16 mouse cellular contexts compared by ENCODE assay signal in the genomic region with DNA sequence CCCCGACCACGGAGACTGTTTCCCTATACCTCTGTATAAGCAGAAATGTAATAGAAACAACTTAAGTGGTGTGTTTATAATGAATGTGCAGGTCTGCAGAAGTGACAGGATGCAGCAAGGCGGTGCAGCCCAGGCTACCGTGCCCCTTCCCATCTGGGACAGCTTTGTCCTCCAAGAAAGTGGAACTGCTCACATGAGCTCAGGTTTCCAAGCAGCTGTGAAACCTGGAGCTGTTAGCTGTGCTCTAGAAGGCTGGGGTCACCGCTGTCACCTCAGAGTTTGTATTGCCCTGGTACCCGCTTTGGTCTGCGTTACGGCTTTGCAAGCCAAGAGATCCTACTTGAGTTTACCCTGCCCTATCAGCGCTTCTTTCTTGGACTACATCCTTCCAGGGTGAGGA.
DNase-seq lines count a peak whose midpoint lies in the region; ATAC-seq lines count a peak whose summit lies in the region.
"Had no signal": no experiment of that assay in that cellular context is flagged by ENCODE, and none has a peak within 500 bp of the region (broad histone marks: within the 10 kb centered on the region; RNA-seq: fewer than 3 reads in every experiment).

No protein-coding gene starts in this region.

- WGBS in embryonic facial prominence, embryonic 11.5 days, result 60% methylated on average over 9 of the region's 9 CpGs
- WGBS in embryonic facial prominence, embryonic 10.5 days, result 69% methylated on average over 9 of the region's 9 CpGs
- WGBS in kidney, embryonic 16.5 days, result 39% methylated on average over 9 of the region's 9 CpGs
- WGBS in limb, embryonic 11.5 days, result 57% methylated on average over 9 of the region's 9 CpGs

- H3K4me1 ChIP-seq in embryonic facial prominence, embryonic 11.5 days (ENCODE audit: control insufficient read depth, insufficient read depth, low read length), result no peaks in the 10 kb centered on the region
- H3K4me1 ChIP-seq in embryonic facial prominence, embryonic 10.5 days, result peaks cover 7% of the 10 kb centered on the region
- no peaks in the 10 kb centered on the region; the same call in 1 of the 2 replicates for H3K4me1 ChIP-seq in kidney, embryonic 16.5 days (ENCODE audit: insufficient read depth, low read length)
- H3K4me1 ChIP-seq in limb, embryonic 11.5 days (ENCODE audit: control insufficient read depth, insufficient read depth, low read length), result no peaks in the 10 kb centered on the region
- H3K4me1 ChIP-seq: forebrain, embryonic 15.5 days; heart, embryonic 13.5 days; hindbrain, embryonic 15.5 days had no signal

- H3K9me3 ChIP-seq in embryonic facial prominence, embryonic 11.5 days (replicated peaks; ENCODE audit: control insufficient read depth, low read length), result no peaks in the 10 kb centered on the region
- no peaks in the 10 kb centered on the region for H3K9me3 ChIP-seq in embryonic facial prominence, embryonic 10.5 days
- H3K9me3 ChIP-seq in kidney, embryonic 16.5 days (ENCODE audit: low read length), result no peaks in the 10 kb centered on the region
- H3K9me3 ChIP-seq in limb, embryonic 11.5 days (ENCODE audit: control insufficient read depth, low read length), result no peaks in the 10 kb centered on the region
- H3K9me3 ChIP-seq: embryonic facial prominence, embryonic 12.5 days; forebrain, embryonic 15.5 days; heart, embryonic 13.5 days; hindbrain, embryonic 15.5 days had no signal

- no peak for ATAC-seq in embryonic facial prominence, embryonic 11.5 days (replicated peaks; ENCODE audit: insufficient number of reproducible peaks, low FRiP score, low TSS enrichment, low read depth)
- peak; percentile 57 for ATAC-seq in kidney, embryonic 16.5 days (ENCODE audit: low FRiP score, low TSS enrichment)
- ATAC-seq in limb, embryonic 11.5 days (ENCODE audit: insufficient number of reproducible peaks, low FRiP score, low TSS enrichment, low read depth), result 0 out of 2 replicates have a peak, but pooled peaks have one; percentile 67
- ATAC-seq: forebrain, embryonic 15.5 days had no signal

- H3K9ac ChIP-seq in embryonic facial prominence, embryonic 11.5 days (replicated peaks; ENCODE audit: low read length), result no peak overlapping the region
- no peak overlapping the region for H3K9ac ChIP-seq in kidney, embryonic 16.5 days (replicated peaks; ENCODE audit: low read length)
- no peak overlapping the region for H3K9ac ChIP-seq in limb, embryonic 11.5 days (ENCODE audit: low read length)
- H3K9ac ChIP-seq: embryonic facial prominence, embryonic 12.5 days; forebrain, embryonic 15.5 days; heart, embryonic 13.5 days; hindbrain, embryonic 15.5 days had no signal

- H3K4me2 ChIP-seq in embryonic facial prominence, embryonic 11.5 days (ENCODE audit: low read depth, low read length), result no peak overlapping the region
- no peak overlapping the region for H3K4me2 ChIP-seq in kidney, embryonic 16.5 days (replicated peaks; ENCODE audit: low read depth, low read length)
- H3K4me2 ChIP-seq in limb, embryonic 11.5 days (ENCODE audit: low read depth, severe bottlenecking), result no peak overlapping the region
- H3K4me2 ChIP-seq: embryonic facial prominence, embryonic 12.5 days; forebrain, embryonic 15.5 days; heart, embryonic 13.5 days; hindbrain, embryonic 15.5 days had no signal

- no peaks in the 10 kb centered on the region for H3K27me3 ChIP-seq in embryonic facial prominence, embryonic 11.5 days (ENCODE audit: control insufficient read depth, insufficient read depth, low read length)
- H3K27me3 ChIP-seq in embryonic facial prominence, embryonic 10.5 days (replicated peaks; ENCODE audit: low read depth, poor library complexity, severe bottlenecking), result no peaks in the 10 kb centered on the region
- H3K27me3 ChIP-seq in kidney, embryonic 16.5 days (ENCODE audit: insufficient read depth, low read length), result no peaks in the 10 kb centered on the region
- no peaks in the 10 kb centered on the region for H3K27me3 ChIP-seq in limb, embryonic 11.5 days (ENCODE audit: control insufficient read depth, insufficient read depth, low read length)
- H3K27me3 ChIP-seq: embryonic facial prominence, embryonic 12.5 days; forebrain, embryonic 15.5 days; heart, embryonic 13.5 days; hindbrain, embryonic 15.5 days had no signal

- peak; percentile 29 for DNase-seq in embryonic facial prominence, embryonic 11.5 days (ENCODE audit: low spot score)
- DNase-seq in embryonic facial prominence, embryonic 10.5 days (ENCODE audit: low spot score), result no peak
- no peak for DNase-seq in kidney, postnatal 36 days
- DNase-seq in limb, embryonic 11.5 days (ENCODE audit: low spot score), result peak; percentile 42
- DNase-seq in gastrocnemius, postnatal 10 days, result no peak
- DNase-seq: adrenal gland, adult 2 months; adrenal gland, postnatal 25 days; cerebellum, adult 18-20 months; cerebellum, adult 9-11 months; gastrocnemius, postnatal 14 days; heart, postnatal 36 days had no signal

- H3K27ac ChIP-seq in embryonic facial prominence, embryonic 11.5 days (replicated peaks; ENCODE audit: low read depth, low read length), result no peak overlapping the region
- H3K27ac ChIP-seq in embryonic facial prominence, embryonic 10.5 days (replicated peaks), result no peak overlapping the region
- H3K27ac ChIP-seq in kidney, embryonic 16.5 days (ENCODE audit: low read length), result no peak overlapping the region
- H3K27ac ChIP-seq in limb, embryonic 11.5 days (replicated peaks; ENCODE audit: low read depth, low read length), result no peak overlapping the region
- H3K27ac ChIP-seq: embryonic facial prominence, embryonic 12.5 days; forebrain, embryonic 15.5 days; heart, embryonic 13.5 days; hindbrain, embryonic 15.5 days had no signal

- no peak overlapping the region for H3K4me3 ChIP-seq in embryonic facial prominence, embryonic 11.5 days (ENCODE audit: low read depth, low read length)
- no peak overlapping the region for H3K4me3 ChIP-seq in embryonic facial prominence, embryonic 10.5 days
- no peak overlapping the region for H3K4me3 ChIP-seq in kidney, embryonic 16.5 days (ENCODE audit: low read length)
- no peak overlapping the region for H3K4me3 ChIP-seq in limb, embryonic 11.5 days (ENCODE audit: low read depth, low read length)
- H3K4me3 ChIP-seq: embryonic facial prominence, embryonic 12.5 days; forebrain, embryonic 15.5 days; heart, embryonic 13.5 days; hindbrain, embryonic 15.5 days had no signal

- H3K36me3 ChIP-seq in embryonic facial prominence, embryonic 11.5 days (replicated peaks; ENCODE audit: control insufficient read depth, insufficient read depth, low read depth, low read length), result no peaks in the 10 kb centered on the region
- no peaks in the 10 kb centered on the region for H3K36me3 ChIP-seq in embryonic facial prominence, embryonic 10.5 days (replicated peaks)
- no peaks in the 10 kb centered on the region for H3K36me3 ChIP-seq in kidney, embryonic 16.5 days (ENCODE audit: insufficient read depth, low read length)
- H3K36me3 ChIP-seq in limb, embryonic 11.5 days (ENCODE audit: control insufficient read depth, insufficient read depth, low read length), result no peaks in the 10 kb centered on the region
- H3K36me3 ChIP-seq: embryonic facial prominence, embryonic 12.5 days; forebrain, embryonic 15.5 days; heart, embryonic 13.5 days; hindbrain, embryonic 15.5 days had no signal

Comparison
In these comparisons a context has a peak if more than half of its experiments do, and no peak if none do; other contexts are left out.
1. DNase-seq: peak in embryonic facial prominence, embryonic 11.5 days (single experiment) and limb, embryonic 11.5 days (single experiment); none in embryonic facial prominence, embryonic 10.5 days (single experiment), kidney, postnatal 36 days (0 of 2) and gastrocnemius, postnatal 10 days (single experiment).